Mouse (Mus musculus) cerebellum, adult 9-10 months (tissue): ENCODE data around the gene Ubc.
A peak's percentile ranks its signal among the peaks of the same experiment; 100 is the strongest.
"Not testable (repeated sequence)": the region's sequence is repeated elsewhere in the genome, so short reads cannot be mapped to it uniquely, and the experiment has no call there.

Experiments used
- DNase-seq: peaks from one replicate; pipeline ENCODE4 v3.0.0; 2022

The Ubc gene

DNA sequence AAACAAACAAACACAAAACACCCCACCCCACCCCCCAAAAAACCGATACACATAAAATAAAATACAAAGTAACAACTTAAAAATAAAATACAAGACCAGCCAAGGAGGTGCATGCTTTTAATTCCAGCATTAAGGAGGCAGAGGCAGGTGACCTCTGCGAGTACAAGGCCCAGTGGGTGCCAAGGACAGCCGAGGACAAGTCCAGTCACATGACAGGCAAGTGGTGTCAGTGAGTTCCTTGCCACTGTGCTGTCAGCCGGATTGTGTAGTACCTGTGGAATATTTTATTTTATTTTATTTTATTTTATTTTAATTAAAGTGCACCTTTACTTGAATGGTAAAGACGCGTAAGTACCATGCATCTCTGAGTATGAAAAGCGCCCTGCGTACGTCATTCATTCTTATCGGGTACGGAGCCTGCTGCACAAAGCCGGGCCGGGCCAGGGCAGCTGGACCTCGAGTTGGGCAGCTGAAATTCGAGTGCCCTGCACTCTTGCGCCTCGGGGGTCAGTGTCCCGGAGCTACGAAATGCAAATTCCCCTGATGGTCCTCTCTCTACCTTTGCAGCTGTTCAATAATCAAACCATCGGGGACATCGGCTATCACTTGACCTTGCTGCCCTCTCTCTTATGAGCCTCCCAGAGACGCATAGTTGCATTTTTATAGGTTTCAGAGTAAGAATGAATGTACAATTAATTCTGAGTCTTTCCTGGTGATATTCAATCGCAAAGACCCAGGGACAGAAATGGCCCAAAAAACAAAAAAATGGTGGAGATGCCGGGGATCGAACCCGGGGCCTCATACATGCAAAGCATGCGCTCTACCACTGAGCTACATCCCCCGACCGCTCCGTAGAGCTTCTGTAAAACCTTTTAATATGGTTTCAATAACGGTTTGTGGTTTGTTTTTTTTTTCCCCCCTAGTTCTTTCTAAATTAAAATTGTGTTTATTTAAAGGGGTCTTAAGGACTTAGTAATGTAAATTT, 13.8 kb upstream of the Ubc start:
- DNase-seq: peak; percentile 74

DNA sequence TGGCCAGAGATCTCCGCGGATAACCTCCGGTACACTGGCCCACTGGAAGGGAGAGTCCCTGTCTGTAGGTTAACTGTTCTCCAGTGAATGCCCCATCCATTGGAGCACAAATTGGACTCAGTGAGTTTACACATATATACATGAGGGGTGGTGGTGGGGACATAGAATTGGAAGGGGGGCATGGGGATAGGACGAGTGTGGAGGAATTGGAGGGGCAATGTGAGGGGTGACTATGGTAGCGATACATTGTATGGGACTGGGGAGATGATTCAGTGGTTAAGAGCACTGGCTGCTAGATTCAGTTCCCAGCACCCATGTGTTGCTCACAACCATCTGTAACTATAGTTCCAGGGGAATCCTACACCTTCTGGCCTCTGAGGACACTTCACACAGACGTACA, 13.0 kb upstream of the Ubc start:
- no peak for DNase-seq

DNA sequence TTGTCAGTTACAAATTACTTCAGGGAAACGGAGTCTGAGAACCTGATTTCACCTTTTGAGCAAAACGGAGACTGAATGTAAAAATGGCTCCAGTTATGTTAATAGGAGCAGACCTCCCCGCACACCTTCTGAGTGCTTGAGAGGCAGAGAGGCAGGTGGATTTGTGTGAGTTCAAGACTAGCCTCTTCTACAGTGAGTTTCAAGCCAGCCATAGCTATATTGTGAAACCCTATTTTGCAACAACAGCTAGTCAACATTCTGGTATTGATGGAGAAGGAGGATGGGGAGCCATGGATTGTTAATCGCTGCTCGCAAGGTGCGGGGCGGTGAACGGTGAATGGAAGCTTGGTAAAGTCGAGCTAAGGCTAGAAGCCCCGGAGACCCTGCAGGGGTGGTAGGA, 12.5 kb upstream of the Ubc start:
- DNase-seq: no peak

DNA sequence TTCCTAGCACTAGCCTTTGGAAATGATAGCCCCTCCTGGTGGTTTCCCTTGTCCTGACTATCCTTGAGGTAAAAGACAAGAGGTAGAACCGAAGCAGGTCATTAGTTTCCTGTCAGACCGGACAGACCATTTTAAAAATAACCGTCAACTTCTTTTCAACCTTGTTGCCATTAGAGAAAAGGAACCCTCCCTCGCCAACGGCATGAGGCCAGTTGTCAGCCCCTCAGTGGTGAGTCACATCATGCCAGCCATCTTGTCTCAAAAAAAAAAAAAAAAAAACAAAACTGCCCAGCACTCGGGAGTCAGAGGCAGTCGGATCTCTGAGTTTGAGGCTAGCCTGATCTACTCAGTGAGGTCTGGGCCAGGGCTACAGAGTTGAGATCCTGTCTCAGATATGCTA, 10.9 kb upstream of the Ubc start:
- no peak for DNase-seq

DNA sequence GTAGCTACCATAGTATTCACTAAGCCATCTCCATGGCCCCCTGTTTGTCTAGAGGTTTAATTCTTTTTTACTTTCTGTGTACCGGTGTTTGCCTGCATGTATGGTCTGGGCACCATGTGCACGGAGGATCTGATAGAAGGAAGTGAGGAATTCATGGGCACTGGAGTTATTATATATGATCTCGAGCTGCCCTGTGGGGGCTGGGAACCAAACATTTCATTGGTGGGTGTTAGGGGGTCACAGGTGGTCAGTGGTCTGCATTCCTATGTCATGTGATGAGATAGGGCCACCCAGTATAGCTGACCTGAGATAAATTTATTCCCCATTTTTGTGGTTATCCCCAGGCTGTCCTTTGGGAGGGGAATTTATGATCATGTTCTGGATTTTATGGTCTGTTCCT, 5.0 kb upstream of the Ubc start:
- no peak for DNase-seq

DNA sequence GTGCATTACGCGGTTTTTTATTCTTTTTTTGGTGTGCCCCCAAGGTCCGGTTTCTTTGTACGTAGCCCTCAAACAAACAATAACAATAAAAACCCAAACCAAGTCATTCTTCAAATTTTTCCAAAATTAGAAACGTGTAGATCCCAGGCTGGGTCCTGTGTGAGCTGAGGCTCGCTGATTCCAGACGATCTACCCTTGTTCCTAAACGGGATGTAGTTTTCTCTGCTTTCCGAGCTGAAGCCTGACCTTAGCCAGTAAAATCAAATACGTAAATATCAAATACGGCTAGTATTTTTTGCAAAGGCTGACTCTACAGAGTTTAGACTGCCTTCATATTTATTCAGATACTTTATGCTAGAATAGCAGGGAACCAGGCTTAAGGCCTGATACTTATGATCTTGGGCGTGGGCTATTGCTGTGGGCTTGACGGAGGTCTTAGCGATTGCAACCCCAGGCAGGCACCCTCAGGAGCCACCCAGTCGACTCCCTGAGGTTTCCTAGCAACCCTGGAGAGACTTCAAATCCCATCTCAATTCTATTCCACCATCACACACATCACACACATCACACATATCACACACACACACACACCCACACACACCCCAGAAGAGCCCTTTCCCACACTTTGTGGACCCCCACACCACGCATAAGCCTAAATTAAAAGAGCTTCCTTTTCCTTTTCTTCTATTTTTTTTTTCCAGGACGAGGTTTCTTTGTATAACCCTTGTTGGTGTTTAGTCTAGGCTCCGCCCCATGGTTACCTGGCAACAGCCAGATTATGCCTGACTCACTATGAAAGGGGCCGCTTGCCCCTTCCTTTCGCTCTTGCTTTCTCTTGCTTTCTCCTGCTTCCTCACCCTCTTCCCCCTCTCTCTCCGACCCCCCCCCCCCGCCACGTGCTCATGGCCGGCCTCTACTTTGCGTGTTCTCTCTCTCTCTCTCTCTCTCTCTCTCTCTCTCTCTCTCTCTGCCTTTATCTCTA, 3.9 kb upstream of the Ubc start:
- peak; percentile 71 for DNase-seq

DNA sequence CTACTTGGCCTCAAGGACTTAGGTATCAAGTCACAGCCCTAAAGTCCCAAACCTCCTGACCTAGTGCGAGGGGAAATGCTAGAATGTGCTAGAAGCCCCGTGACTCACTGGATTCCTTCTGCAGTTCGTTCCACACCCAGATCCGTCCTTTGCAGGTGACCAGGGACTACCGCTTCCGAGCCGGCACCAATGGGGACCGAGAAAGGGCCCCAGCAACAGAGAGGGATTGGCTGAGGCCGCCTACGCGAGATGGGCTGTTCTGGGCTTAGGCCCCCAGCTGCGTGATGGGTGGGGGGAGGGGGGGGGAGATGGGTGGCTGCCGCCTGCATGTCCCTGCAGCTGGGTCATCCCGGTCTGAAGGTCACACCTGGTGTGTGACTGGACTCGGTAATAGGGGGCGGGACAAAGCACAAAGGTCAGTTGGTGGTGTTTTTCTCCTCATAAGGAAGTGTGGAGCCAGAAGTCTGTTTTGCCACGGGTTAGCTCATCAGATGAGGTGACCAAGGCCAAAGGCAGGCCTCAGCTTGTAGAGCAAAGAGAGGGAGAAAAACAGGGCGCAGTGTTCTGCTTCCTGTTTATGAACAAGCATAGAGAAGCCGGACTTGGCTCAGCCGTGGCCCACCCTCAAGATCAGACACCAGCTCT, 3.1 kb upstream of the Ubc start:
- peak; percentile 95 for DNase-seq

DNA sequence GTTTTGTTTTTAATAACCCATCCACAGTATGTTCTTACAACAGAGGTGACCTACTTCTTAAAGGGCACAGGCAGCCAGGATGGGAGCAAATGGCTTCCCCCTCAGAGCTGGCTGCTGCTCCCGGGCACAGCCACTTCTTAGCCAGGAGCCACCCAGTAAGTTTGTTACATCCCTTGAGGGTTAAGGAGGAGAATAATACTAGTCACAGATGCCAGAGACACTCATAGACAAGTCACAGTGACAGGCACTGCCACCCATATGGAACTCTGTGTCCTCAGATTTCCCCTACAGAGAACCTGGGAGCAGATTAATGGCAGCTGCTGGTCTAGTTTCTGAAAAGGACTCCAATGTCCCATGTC, 2.6 kb upstream of the Ubc start:
- no peak for DNase-seq

DNA sequence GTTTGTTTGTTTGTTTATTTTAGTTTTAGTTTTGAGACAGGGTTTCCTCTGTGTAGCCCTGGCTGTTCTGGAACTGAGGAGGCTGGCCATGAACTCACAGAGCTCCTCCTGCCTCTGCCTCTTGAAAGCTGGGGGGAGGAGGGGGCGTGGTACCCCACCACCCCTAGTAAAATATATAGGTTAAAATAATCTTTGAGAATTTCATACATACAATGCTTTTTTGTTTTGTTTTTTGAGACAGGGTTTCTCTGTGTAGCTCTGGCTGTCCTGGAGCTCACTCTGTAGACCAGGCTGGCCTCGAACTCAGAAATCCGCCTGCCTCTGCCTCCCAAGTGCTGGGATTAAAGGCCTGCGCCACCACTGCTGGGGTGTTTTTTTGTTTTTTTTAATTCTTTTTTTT, 2.2 kb upstream of the Ubc start:
- DNase-seq: peak; percentile 60

DNA sequence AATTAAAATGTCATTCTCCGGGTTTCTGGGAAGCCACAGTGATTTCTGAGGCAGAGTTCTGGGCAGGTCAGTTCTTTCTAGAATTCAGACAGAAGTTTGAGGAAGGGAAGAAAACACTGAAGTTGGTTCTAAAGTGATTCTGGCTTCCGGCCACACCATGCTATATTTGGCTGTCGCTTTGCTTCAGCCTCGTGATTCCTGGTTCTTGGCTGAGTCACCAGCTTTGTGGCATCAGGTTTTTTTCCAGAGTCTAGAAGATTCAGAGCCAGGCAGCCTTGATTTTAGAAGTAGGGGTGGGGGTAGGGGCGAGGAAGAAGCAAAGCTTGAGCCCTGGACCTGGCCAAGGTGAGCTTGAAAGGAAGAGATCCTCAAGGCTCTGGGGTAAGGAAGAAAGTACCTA, 1.6 kb upstream of the Ubc start:
- peak; percentile 84 for DNase-seq

DNA sequence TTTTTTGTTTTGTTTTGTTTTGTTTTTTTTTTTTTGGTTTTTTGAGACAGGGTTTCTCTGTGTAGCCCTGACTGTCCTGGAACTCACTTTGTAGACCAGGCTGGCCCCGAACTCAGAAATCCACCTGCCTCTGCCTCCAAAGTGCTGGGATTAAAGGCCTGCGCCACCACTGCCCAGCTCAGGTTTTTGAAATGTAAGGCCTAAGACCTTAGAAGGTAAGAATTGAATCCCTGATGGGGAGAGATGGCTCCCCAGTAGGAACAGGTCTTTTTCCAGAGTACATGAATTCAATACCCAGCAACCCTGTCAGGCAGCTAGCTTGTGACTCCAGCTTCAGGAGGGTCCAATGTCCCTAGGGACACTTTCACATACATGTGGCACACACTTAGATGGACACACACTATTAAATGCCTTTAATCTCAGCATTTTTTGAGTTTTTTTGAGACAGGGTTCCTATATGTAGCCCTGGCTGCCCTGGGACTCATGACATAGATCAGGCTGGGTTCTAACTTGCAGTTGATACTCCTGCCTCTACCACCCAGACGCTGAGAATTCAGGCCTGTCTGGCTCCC, 990 bp upstream of the Ubc start:
- peak; percentile 61 for DNase-seq

DNA sequence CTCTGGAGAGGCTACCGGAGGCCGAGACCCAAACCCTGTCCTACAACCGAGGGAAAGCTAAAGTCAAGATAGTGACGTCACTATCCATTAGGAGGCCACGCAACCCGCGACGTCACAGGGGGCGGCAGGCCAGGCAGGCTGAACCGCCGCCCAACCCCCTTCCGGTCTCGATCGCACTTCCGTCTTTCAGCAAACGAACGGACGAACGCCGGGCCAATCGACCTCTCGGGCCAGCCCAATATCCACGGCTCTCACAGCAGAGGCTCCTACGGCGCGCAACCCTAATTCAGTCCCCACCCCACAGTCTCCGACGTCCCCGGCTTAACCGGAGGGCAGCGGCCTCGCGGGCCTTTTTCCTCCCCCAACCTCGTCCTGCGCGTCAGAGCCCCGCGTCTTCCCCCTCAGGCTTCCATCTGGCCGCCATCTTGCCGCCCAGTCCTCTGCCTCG, 847 bp downstream of the Ubc start, which contains the start of gene Gm10382:
Gene Gm10382, plus strand, starts transcription at position 192 of the 448 bp plus-strand sequence.
- peak; percentile 81 for DNase-seq

DNA sequence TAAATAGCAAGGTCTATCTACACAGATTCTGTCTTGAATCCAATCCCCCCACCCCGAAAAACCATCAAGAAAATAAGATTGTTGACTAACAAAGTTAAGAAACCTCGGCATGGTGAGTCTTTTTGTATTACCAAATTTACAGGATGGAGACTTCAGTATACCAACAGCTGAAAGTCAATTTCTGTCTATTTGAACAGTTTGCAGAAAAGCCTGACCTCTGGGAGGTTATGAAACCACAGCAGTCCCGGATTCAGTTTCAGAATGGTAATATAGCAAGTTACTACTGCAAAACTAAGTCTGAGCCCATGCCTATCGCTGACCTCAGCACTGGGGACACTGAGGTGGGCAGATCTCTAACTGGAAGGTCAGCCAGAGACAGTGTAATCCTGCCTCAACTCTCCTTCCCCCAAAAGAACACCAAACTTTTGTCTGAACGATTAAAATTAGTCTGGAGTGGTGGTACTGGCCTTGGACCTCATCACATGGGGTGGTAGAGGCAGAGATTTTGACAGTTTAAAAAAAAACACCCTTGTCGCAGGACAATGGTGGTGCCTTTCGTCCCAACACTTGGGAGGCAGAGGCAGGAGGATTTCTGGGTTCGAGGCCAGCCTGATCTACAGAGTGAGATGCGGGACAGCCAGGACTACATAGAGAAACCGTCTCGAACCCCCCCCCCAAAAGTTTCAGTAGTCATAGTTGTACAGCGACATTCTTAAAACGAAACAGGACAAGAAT, 1.5 kb downstream of the Ubc start:
- peak; percentile 57 for DNase-seq

DNA sequence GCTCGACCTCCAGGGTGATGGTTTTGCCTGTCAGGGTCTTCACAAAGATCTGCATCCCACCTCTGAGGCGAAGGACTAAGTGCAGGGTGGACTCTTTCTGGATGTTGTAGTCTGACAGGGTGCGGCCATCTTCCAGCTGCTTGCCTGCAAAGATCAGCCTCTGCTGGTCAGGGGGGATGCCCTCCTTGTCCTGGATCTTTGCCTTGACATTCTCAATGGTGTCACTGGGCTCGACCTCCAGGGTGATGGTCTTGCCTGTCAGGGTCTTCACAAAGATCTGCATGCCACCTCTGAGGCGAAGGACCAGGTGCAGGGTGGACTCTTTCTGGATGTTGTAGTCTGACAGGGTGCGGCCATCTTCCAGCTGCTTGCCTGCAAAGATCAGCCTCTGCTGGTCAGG, 2.7 kb downstream of the Ubc start:
- not testable (repeated sequence) for DNase-seq

DNA sequence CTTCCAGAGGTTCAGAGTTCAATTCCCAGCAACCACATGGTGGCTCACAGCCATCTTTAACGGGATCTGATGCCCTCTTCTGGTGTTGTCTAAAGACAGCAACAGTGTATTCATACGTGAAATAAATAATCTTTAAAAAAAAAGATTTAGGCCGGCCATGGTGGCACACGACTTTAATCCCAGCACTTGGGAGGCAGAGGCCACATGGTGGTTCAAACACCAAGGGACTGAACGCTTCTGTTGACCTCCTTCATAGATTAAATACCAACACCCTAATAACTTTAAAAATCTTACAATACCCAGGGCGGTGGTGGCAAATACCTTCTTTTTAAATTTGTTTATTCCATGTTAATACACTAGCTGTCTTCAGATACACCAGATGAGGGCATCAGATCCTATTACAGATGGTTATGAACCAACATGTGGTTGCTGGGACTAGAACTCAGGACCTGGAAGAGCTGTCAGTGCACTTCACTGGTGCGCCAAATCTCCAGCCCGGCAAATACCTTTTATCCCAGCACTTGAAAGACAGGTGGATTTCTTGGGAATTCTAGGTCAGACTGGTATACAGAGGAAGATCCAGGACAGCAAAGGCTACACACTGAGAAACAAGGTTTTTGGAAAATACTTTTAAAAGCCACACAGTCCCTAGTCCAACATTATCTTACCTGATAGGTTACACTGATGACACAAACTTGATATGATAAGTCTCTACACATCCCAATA, 4.6 kb downstream of the Ubc start:
- DNase-seq: no peak

DNA sequence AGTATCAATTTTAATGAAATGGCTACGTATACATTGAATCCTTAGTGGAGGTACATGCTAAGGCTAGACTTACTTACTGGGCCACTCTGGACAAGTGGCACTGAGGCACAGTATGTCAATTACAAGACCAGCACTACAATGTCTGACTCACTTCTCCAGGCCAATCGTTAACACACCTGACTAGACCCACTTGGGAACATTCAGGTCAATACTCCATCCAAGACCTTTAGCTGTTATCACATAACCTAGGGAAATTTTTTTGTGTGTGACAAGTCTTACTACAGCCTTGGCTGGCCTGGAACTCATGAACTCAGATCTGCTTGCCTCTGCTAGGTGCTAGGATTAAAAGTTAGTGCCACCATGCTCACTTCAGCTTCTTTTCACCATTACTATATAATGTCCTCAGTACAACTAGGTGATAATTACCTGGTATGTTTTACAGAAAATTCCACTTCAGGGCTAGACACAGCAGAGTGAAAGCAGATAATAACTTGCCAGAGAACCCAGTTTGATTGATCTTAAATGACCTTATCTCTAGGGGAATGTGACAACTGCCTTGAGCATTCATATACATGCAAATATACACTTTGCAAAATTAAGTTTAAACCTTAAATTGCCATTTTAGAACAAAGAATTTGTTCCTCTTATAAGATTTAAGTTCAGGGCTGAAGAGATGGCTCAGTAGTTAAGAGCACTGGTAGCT, 5.3 kb downstream of the Ubc start:
- DNase-seq: no peak

DNA sequence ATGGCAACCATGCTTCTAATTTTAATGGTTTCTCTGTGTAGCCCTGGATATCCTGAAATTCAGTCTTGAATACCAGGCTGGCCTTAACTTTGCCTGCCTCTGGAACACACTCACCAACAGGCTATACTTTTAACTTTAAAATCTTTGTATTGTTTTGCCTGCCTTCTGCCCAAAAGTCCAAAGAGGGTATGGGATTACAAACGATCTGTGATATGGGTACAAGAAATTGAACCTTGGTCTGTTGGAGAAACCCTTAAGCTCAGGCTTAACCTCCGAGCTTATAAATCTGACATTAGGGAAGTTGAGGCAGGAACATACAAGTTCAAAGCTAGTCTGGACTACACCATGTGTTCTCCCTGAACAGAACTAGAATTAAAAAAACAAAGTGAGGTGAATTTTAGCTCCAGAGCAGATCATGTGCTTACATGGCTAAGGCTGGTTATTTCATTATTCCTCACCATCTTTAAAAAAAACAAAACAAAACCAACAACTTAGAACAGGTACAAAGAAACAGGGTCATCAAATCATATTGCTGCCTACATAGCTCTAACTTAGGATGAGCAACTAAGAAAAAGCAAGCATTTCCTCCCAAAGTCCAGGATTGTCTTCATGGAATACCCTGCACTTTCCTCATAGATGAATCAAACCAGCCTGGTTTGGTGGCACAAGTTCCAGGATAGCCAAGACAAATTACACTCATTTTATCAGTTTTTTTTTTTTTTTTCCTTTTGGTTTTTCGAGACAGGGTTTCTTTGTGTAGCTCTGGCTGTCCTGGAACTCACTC, 6.2 kb downstream of the Ubc start:
- no peak for DNase-seq

DNA sequence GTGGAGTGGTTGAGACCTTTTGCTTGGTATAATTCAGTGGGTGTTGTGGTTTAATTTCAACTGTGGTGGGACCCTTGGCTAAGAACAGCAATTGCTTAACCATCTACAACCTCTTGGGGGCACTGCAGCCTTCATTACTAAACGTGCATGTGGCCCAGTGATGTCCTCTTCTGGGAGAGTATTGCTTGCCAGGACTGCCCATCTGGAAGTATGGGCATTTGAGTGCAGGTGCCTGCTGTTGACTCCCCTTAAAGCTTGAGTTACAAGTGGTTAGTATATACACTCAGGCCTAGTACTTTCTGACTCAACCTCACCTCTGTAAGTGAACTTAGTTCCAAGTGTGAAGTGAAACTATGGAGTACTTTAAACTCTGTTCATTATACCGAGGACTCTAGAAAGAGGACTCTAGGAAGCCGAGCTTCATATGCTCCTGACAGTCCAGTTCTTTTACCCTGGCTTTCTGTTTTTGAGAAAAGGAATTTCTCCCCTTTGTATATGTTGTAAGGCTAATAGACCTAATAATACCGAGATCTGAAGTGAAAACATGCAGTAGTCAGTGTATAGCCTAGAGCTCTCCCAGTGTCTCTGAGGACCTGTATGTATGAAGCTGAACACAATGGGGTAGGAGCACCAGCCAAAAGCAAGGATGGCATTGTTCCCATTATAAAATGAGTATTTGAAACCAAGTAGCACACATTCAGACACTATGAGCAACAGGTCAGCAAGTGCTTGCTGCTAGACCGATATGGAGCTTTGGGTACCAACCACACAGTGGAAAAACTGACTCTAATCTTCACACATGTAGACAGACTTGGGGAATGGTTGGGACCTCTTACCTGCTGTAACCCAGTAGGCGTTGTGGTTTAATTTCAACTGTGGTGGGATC, 7.1 kb downstream of the Ubc start:
- DNase-seq: peak; percentile 77
